Mouse (Mus musculus): ENCODE measurements around the gene Slc43a2. TPM values are rescaled to one million over a fixed set of nuclear protein-coding genes. Genes with fewer than 3 reads are reported as not detected.
A peak's percentile ranks its signal among the peaks of the same experiment; 100 is the strongest.

The Slc43a2 gene
- total and polyA plus RNA-seq, 2 experiments from 2014 or later, result 20.4 to 34.5 TPM

- H3K4me2 ChIP-seq (ENCODE audit: low read depth, low read length, poor library complexity, severe bottlenecking), result no peak overlapping the region
- H3K9me3 ChIP-seq (ENCODE audit: low read length), result no peaks in the 10 kb centered on the region
- DNase-seq (ENCODE audit: low spot score), result no peak
- no peak for ATAC-seq (ENCODE audit: low FRiP score)
- H3K4me1 ChIP-seq (ENCODE audit: insufficient read depth, low read length), result no peaks in the 10 kb centered on the region
- 91% methylated on average over 1 of the region's 1 CpGs for WGBS
- H3K9ac ChIP-seq (replicated peaks; ENCODE audit: low read length, poor library complexity, severe bottlenecking), result no peak overlapping the region
- H3K4me3 ChIP-seq (ENCODE audit: low read depth, low read length), result no peak overlapping the region
- TF ChIP-seq CTCF (IDR thresholded peaks at IDR 0.05), result no peak
- no peaks in the 10 kb centered on the region for H3K27me3 ChIP-seq (ENCODE audit: insufficient read depth, low read length)
- no peak overlapping the region for H3K27ac ChIP-seq (ENCODE audit: low read depth, low read length)
- H3K36me3 ChIP-seq (ENCODE audit: insufficient read depth, low read length), result peaks cover 95% of the 10 kb centered on the region
Observed at GRCm38 (mm10) chr11:75498126-75498525, 33.4 kb upstream of the Slc43a2 start.

DNA sequence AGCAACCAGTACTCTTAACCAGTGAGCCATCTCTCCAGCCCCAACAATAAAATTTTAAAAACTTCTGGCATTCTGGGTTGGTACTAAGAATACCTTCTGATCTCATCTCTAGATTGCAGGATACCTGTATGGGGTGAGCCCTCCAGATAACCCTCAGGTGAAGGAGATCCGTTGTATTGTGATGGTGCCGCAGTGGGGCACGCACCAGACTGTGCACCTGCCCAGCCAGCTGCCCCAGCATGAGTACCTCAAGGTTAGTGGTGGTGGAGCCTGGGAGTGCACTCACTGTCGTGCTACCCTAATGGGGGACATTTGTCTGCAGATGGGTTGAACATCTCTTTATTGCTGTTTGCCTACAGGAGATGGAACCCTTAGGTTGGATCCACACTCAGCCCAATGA, 23.3 kb upstream of the Slc43a2 start:
- H3K36me3 ChIP-seq (ENCODE audit: insufficient read depth, low read length), result peaks cover 54% of the 10 kb centered on the region
- H3K4me3 ChIP-seq (ENCODE audit: low read depth, low read length), result no peak overlapping the region
- no peaks in the 10 kb centered on the region for H3K27me3 ChIP-seq (ENCODE audit: insufficient read depth, low read length)
- H3K4me1 ChIP-seq (ENCODE audit: insufficient read depth, low read length), result peaks cover 5% of the 10 kb centered on the region; the same call in 1 of the 2 replicates
- H3K9me3 ChIP-seq (ENCODE audit: low read length), result no peaks in the 10 kb centered on the region
- TF ChIP-seq CTCF (IDR thresholded peaks at IDR 0.05), result no peak
- no peak overlapping the region for H3K9ac ChIP-seq (replicated peaks; ENCODE audit: low read length, poor library complexity, severe bottlenecking)
- WGBS, result 97% methylated on average over 4 of the region's 4 CpGs
- DNase-seq (ENCODE audit: low spot score) (no peak), ATAC-seq (ENCODE audit: low FRiP score) (no peak)
- H3K27ac ChIP-seq (ENCODE audit: low read depth, low read length), result no peak overlapping the region
- H3K4me2 ChIP-seq (ENCODE audit: low read depth, low read length, poor library complexity, severe bottlenecking), result no peak overlapping the region

- Histone ChIP-seq H3K27ac (ENCODE audit: low read depth, low read length) (no peak overlapping the region), H3K36me3 (ENCODE audit: insufficient read depth, low read length) (peaks cover 47% of the 10 kb centered on the region), H3K4me3 (ENCODE audit: low read depth, low read length) (no peak overlapping the region), H3K4me2 (ENCODE audit: low read depth, low read length, poor library complexity, severe bottlenecking) (no peak overlapping the region), H3K9me3 (ENCODE audit: low read length) (no peaks in the 10 kb centered on the region), H3K4me1 (ENCODE audit: insufficient read depth, low read length) (peaks cover 5% of the 10 kb centered on the region; the same call in 1 of the 2 replicates), H3K9ac (replicated peaks; ENCODE audit: low read length, poor library complexity, severe bottlenecking) (no peak overlapping the region), H3K27me3 (ENCODE audit: insufficient read depth, low read length) (no peaks in the 10 kb centered on the region)
- no peak for TF ChIP-seq CTCF (IDR thresholded peaks at IDR 0.05)
- 82% methylated on average over 8 of the region's 8 CpGs for WGBS
- ATAC-seq (ENCODE audit: low FRiP score), result no peak
- DNase-seq (ENCODE audit: low spot score), result no peak
Observed at GRCm38 (mm10) chr11:75508904-75509303, 22.6 kb upstream of the Slc43a2 start.

DNA sequence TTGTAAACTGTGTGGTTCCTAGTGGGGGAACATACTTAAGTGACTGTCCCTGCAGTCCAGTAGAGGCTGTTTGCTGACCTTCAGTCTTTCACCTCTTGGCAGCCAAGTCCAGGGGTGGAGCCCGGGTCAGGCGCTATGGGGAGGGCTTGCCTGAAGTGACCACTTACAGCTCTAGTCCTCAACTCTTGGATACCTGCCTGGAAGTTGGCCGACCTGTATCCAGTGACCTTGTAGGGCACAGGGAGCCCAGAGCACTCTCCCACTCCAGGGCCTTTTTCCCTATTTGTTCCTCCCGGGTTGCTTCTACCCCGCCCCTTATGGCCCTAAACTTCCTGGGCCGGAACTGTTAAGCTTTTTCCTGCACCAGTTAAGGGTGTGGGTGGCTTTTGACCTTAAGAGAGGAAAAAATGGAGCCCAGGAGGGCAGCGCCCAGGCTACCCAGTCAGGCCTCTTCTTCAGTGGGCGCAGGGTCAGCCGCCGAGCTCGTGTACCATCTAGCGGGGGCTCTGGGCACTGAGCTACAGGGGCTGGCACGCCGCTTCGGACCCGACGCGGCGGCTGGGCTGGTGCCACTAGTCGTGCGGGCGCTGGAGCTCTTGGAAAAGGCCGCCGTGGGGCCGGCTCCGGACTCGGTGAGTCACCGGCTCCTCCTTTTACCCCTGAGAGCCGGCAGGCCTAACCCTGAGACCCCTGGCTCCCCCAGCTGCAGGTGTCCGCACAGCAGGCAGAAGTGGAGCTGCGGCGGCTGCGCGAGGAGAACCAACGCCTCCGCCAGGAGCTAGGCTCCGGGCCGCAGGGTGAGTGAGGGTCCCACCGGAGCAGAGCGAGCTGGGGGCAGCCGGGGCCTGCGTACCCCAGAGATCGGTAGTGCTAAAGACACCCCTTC, 21.5 kb upstream of the Slc43a2 start, which contains the start of gene Rilp:
Rilp (plus strand) TSS at position 354 of the 886 bp plus-strand sequence.
- peak; percentile 57 for TF ChIP-seq CTCF (IDR thresholded peaks at IDR 0.05)
- Histone ChIP-seq H3K4me2 (ENCODE audit: low read depth, low read length, poor library complexity, severe bottlenecking) (peak within 1 kb of the TSS; percentile 92), H3K9ac (replicated peaks; ENCODE audit: low read length, poor library complexity, severe bottlenecking) (peak within 1 kb of the TSS; percentile 65), H3K4me1 (ENCODE audit: insufficient read depth, low read length) (peaks cover 5% of the 10 kb centered on the region; the same call in 1 of the 2 replicates), H3K9me3 (ENCODE audit: low read length) (no peaks in the 10 kb centered on the region), H3K36me3 (ENCODE audit: insufficient read depth, low read length) (peaks cover 36% of the 10 kb centered on the region), H3K4me3 (ENCODE audit: low read depth, low read length) (peak within 1 kb of the TSS; percentile 48), H3K27me3 (ENCODE audit: insufficient read depth, low read length) (no peaks in the 10 kb centered on the region), H3K27ac (ENCODE audit: low read depth, low read length) (peak within 1 kb of the TSS; percentile 83)
- ATAC-seq (ENCODE audit: low FRiP score), result peak; percentile 79
- peak; percentile 80 for DNase-seq (ENCODE audit: low spot score)
- 3% methylated on average over 43 of the region's 43 CpGs for WGBS

GRCm38 (mm10) chr11:75510627-75510993, 20.9 kb upstream of the Slc43a2 start:
- peak; percentile 92 for ATAC-seq (ENCODE audit: low FRiP score)
- Histone ChIP-seq H3K4me2 (ENCODE audit: low read depth, low read length, poor library complexity, severe bottlenecking) (peak overlapping the region; percentile 92), H3K4me1 (ENCODE audit: insufficient read depth, low read length) (peaks cover 5% of the 10 kb centered on the region; the same call in 1 of the 2 replicates), H3K9me3 (ENCODE audit: low read length) (no peaks in the 10 kb centered on the region), H3K4me3 (ENCODE audit: low read depth, low read length) (peak overlapping the region; percentile 48), H3K36me3 (ENCODE audit: insufficient read depth, low read length) (peaks cover 32% of the 10 kb centered on the region), H3K9ac (replicated peaks; ENCODE audit: low read length, poor library complexity, severe bottlenecking) (peak overlapping the region; percentile 65), H3K27me3 (ENCODE audit: insufficient read depth, low read length) (no peaks in the 10 kb centered on the region), H3K27ac (ENCODE audit: low read depth, low read length) (peak overlapping the region; percentile 83)
- TF ChIP-seq CTCF (IDR thresholded peaks at IDR 0.05), result peak; percentile 93
- DNase-seq (ENCODE audit: low spot score), result peak; percentile 93
- WGBS, result 2% methylated on average over 24 of the region's 24 CpGs

DNA sequence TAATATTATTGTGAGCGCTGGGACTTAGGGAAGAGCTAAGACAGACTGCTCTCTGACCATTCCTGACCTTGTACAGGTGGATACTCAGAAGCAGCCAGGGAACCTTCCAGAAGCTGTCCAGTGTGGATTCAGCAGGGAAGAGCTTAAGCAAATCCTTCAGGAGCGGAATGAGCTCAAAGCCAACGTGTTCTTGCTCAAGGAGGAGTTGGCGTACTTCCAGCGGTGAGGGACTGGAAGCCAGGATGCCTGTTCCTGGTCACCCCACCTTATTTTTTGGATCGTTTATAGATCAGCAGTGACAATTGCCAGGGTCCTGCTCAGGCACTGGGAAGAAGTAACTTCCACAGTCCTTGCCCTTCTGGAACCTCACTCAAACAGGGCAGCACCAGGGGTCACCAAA, 20.3 kb upstream of the Slc43a2 start:
- Histone ChIP-seq H3K36me3 (ENCODE audit: insufficient read depth, low read length) (peaks cover 27% of the 10 kb centered on the region), H3K27me3 (ENCODE audit: insufficient read depth, low read length) (no peaks in the 10 kb centered on the region), H3K27ac (ENCODE audit: low read depth, low read length) (no peak overlapping the region), H3K4me1 (ENCODE audit: insufficient read depth, low read length) (peaks cover 5% of the 10 kb centered on the region; the same call in 1 of the 2 replicates), H3K4me3 (ENCODE audit: low read depth, low read length) (no peak overlapping the region), H3K9ac (replicated peaks; ENCODE audit: low read length, poor library complexity, severe bottlenecking) (no peak overlapping the region), H3K4me2 (ENCODE audit: low read depth, low read length, poor library complexity, severe bottlenecking) (no peak overlapping the region), H3K9me3 (ENCODE audit: low read length) (no peaks in the 10 kb centered on the region)
- ATAC-seq (ENCODE audit: low FRiP score) (no peak), DNase-seq (ENCODE audit: low spot score) (no peak)
- TF ChIP-seq CTCF (IDR thresholded peaks at IDR 0.05), result no peak
- WGBS, result 78% methylated on average over 6 of the region's 6 CpGs

All from midbrain, postnatal 0 days (tissue).